Mouse (Mus musculus): ENCODE measurements at regions not wholly inside any gene's neighbourhood (a gene's known extent, or its start where the extent isn't known, plus 50 kb on each side); places are given as distances from the start of the nearest gene placed in this dataset.

DNA sequence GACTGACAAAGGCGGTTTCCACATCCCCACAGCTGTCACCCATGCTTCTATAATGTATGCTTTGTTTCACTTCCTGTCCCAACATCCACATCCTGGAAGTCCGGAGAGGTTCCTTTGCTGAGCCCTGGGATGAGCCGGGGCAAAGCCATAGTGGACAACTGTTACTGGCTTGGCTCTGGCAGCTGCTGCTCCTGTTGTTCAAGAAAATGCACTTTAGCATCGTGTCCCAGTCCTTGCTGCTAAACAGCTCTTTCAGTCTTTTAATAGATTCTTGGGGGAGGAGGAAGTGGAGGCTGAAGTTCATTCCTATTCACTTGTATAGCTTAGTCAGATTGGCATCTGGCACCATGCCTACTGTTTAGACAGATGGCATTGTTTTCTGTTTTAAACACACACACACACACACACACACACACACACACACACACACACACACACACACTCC is 135.9 kb upstream of the Rnd3 start:
- Histone ChIP-seq H3K27ac (no peak overlapping the region), H3K36me3 (ENCODE audit: insufficient read depth, low read length) (no peaks in the 10 kb centered on the region), H3K4me1 (ENCODE audit: insufficient read depth, low read length) (no peaks in the 10 kb centered on the region), H3K4me2 (ENCODE audit: low read depth, low read length) (no peak overlapping the region), H3K9ac (replicated peaks; ENCODE audit: low read length) (no peak overlapping the region), H3K4me3 (ENCODE audit: low read length) (no peak overlapping the region), H3K9me3 (ENCODE audit: low read length) (no peaks in the 10 kb centered on the region), H3K27me3 (ENCODE audit: insufficient read depth, low read length) (no peaks in the 10 kb centered on the region)
- DNase-seq (ENCODE audit: low spot score) (peak; percentile 45), ATAC-seq (peak; percentile 45; the same call in 1 of the 2 replicates)
- no peak for TF ChIP-seq CTCF (IDR thresholded peaks at IDR 0.05; ENCODE audit: low read depth)
- WGBS = 25% methylated on average over 4 of the region's 4 CpGs

DNA sequence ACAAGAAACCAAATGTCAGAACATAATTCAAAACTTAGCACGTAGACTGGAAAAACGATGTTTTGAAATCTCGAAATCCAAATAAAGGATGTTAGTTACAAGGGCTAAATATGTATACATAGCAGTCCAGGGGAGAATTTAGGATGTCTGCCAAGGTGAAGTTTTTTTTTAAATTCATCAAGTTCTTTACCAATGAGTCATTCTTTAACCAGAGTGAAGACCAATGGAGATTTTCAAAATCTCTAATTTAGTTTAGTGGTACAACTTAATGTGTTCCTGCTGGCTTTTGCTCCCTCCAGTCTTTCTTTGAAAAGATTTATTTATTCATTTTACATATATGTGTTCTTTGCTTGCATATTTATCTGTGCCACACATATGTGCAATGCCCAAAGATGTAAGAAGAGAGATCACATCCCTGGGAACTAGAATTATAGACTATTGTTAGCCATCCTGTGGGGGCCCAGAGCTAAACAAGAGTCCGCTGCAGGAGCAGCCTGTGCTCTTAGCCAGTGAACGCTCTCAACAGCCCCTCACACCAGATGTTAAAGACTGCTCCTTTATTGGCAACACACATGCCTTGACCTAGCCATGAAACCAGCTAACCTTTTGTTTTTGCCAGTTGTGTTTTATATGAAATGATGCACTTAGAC is 130.6 kb upstream of the Rnd3 start:
- WGBS = 75% methylated on average over 5 of the region's 5 CpGs
- ATAC-seq (no peak), DNase-seq (ENCODE audit: low spot score) (no peak)
- Histone ChIP-seq H3K36me3 (ENCODE audit: insufficient read depth, low read length) (no peaks in the 10 kb centered on the region), H3K4me2 (ENCODE audit: low read depth, low read length) (no peak overlapping the region), H3K4me3 (ENCODE audit: low read length) (no peak overlapping the region), H3K9ac (replicated peaks; ENCODE audit: low read length) (no peak overlapping the region), H3K9me3 (ENCODE audit: low read length) (no peaks in the 10 kb centered on the region), H3K27ac (no peak overlapping the region), H3K4me1 (ENCODE audit: insufficient read depth, low read length) (no peaks in the 10 kb centered on the region), H3K27me3 (ENCODE audit: insufficient read depth, low read length) (no peaks in the 10 kb centered on the region)
- no peak for TF ChIP-seq CTCF (IDR thresholded peaks at IDR 0.05; ENCODE audit: low read depth)

DNA sequence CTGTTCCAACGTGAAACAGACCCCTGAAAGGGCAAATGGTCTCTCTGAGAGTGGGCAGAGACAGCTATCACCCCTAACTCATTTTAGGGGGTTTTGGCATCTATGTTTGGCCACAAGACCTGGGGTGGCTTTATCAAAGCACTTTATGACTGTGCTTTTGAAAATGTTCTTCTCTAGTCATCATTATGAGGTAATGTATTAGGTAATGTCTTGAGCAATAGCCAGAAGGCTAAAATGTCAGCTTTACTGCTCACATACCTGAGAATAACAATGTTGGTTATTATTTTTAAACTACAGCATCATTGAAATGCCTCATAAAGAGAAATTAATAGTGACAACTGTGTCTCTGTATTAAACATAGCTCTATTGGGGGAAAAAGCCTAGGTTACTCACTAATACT is 129.9 kb upstream of the Rnd3 start:
- no peak for DNase-seq (ENCODE audit: low spot score)

DNA sequence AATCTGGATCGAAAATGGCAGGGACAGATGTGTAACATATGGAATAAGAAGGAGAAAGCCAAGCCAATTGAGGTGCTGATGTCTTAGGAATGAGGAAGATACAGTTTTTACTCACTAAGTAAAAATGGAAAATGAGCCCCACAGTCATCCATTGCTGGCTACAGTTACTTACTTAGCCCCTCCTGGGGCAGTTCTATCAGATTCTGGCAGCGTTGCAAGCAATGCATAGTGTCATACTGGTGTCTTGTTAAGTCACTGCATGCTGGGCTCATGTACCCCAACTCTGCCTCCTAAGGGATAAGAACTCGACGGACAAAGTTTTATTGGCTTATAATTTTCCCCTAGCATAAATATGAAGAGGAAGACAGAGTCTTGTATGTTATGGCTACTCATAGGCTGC is 129.4 kb upstream of the Rnd3 start:
- no peak for TF ChIP-seq CTCF (IDR thresholded peaks at IDR 0.05; ENCODE audit: low read depth)
- ATAC-seq = no peak
- Histone ChIP-seq H3K9me3 (ENCODE audit: low read length) (no peaks in the 10 kb centered on the region), H3K4me1 (ENCODE audit: insufficient read depth, low read length) (no peaks in the 10 kb centered on the region), H3K36me3 (ENCODE audit: insufficient read depth, low read length) (no peaks in the 10 kb centered on the region), H3K27me3 (ENCODE audit: insufficient read depth, low read length) (no peaks in the 10 kb centered on the region), H3K27ac (no peak overlapping the region), H3K9ac (replicated peaks; ENCODE audit: low read length) (no peak overlapping the region), H3K4me3 (ENCODE audit: low read length) (no peak overlapping the region), H3K4me2 (ENCODE audit: low read depth, low read length) (no peak overlapping the region)
- DNase-seq (ENCODE audit: low spot score) = no peak
- 85% methylated on average over 4 of the region's 4 CpGs for WGBS

More for the DNA sequence above, 129.9 kb upstream of the Rnd3 start:
- no peak overlapping the region for H3K9ac ChIP-seq (replicated peaks; ENCODE audit: low read length)
- 67% methylated on average over 1 of the region's 1 CpGs for WGBS
- no peaks in the 10 kb centered on the region for H3K4me1 ChIP-seq (ENCODE audit: insufficient read depth, low read length)
- H3K4me2 ChIP-seq (ENCODE audit: low read depth, low read length) = no peak overlapping the region
- H3K4me3 ChIP-seq (ENCODE audit: low read length) = no peak overlapping the region
- no peak for TF ChIP-seq CTCF (IDR thresholded peaks at IDR 0.05; ENCODE audit: low read depth)
- H3K9me3 ChIP-seq (ENCODE audit: low read length) = no peaks in the 10 kb centered on the region
- no peaks in the 10 kb centered on the region for H3K36me3 ChIP-seq (ENCODE audit: insufficient read depth, low read length)
- no peak overlapping the region for H3K27ac ChIP-seq
- no peak for ATAC-seq
- H3K27me3 ChIP-seq (ENCODE audit: insufficient read depth, low read length) = no peaks in the 10 kb centered on the region

DNA sequence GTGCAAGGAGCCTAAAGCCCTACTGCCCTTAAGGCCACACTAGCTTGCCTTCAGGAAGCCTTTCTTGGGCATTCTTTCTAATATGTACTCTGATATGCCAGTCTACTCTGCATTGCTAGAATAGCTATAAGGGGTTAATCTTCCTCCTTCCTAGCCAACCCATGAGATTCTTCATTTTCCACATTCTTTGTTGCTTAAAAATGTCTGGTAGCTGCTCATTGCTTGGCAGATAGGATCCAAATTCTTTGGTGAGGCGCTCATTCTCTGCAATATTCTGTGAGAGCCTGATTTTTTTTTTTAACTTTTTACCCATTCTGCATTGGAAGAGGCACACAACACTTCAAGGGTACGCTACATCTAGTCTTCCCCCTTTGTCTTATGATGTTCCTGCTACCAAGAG is 127.7 kb upstream of the Rnd3 start:
- H3K4me3 ChIP-seq (ENCODE audit: low read length) = no peak overlapping the region
- DNase-seq (ENCODE audit: low spot score) (no peak), ATAC-seq (no peak)
- H3K4me1 ChIP-seq (ENCODE audit: insufficient read depth, low read length) = no peaks in the 10 kb centered on the region
- H3K27ac ChIP-seq = no peak overlapping the region
- no peaks in the 10 kb centered on the region for H3K27me3 ChIP-seq (ENCODE audit: insufficient read depth, low read length)
- no peak overlapping the region for H3K9ac ChIP-seq (replicated peaks; ENCODE audit: low read length)
- H3K36me3 ChIP-seq (ENCODE audit: insufficient read depth, low read length) = no peaks in the 10 kb centered on the region
- no peak overlapping the region for H3K4me2 ChIP-seq (ENCODE audit: low read depth, low read length)
- no peaks in the 10 kb centered on the region for H3K9me3 ChIP-seq (ENCODE audit: low read length)
- WGBS = 83% methylated on average over 2 of the region's 2 CpGs
- TF ChIP-seq CTCF (IDR thresholded peaks at IDR 0.05; ENCODE audit: low read depth) = no peak

DNA sequence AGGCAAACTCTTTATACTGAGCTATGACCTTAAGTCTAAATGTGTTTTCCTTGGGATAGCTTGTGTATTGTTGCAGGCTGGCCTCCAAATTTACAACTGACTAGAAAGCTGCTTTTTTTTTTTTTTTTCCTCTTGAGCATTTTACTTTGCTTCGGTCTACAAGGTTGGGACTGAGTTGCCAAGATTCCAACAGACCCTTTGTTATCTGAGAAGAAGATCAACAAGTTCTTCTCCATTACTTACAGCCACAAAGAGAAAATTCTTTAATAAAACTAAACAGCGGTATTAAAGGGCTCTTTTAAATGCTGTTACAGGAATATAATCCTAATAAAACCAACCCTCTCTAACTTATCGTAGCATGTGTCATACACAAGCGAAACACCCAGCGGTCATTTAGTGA is 124.4 kb upstream of the Rnd3 start:
- H3K9ac ChIP-seq (replicated peaks; ENCODE audit: low read length) = no peak overlapping the region
- H3K9me3 ChIP-seq (ENCODE audit: low read length) = no peaks in the 10 kb centered on the region
- WGBS = 70% methylated on average over 5 of the region's 5 CpGs
- H3K27ac ChIP-seq = no peak overlapping the region
- H3K4me1 ChIP-seq (ENCODE audit: insufficient read depth, low read length) = no peaks in the 10 kb centered on the region
- H3K4me3 ChIP-seq (ENCODE audit: low read length) = no peak overlapping the region
- DNase-seq (ENCODE audit: low spot score) (no peak), ATAC-seq (no peak)
- H3K36me3 ChIP-seq (ENCODE audit: insufficient read depth, low read length) = no peaks in the 10 kb centered on the region
- no peaks in the 10 kb centered on the region for H3K27me3 ChIP-seq (ENCODE audit: insufficient read depth, low read length)
- no peak overlapping the region for H3K4me2 ChIP-seq (ENCODE audit: low read depth, low read length)
- no peak for TF ChIP-seq CTCF (IDR thresholded peaks at IDR 0.05; ENCODE audit: low read depth)

DNA sequence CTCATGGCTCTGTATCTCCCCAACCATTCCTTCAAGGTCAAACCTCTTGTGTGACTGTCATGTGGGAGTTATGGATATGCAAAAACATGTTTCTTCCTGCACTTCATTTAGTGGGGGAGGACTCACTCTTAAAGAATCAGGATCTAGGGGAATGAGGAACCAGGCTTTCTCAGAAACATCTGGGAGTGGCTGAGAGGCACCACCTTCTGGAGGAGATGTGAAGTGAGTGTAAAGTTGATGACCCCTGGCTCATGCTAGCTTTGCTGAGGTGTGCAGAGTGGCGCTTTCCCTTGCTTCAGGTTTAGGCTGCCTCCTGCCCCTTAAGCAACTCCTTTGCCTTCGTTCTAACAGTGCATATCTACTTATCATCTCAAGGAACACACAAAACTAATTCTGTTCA is 119.6 kb upstream of the Rnd3 start:
- Histone ChIP-seq H3K4me1 (ENCODE audit: insufficient read depth, low read length) (no peaks in the 10 kb centered on the region), H3K4me3 (ENCODE audit: low read length) (no peak overlapping the region), H3K9me3 (ENCODE audit: low read length) (no peaks in the 10 kb centered on the region), H3K27ac (no peak overlapping the region), H3K36me3 (ENCODE audit: insufficient read depth, low read length) (no peaks in the 10 kb centered on the region), H3K4me2 (ENCODE audit: low read depth, low read length) (no peak overlapping the region), H3K9ac (replicated peaks; ENCODE audit: low read length) (no peak overlapping the region), H3K27me3 (ENCODE audit: insufficient read depth, low read length) (no peaks in the 10 kb centered on the region)
- TF ChIP-seq CTCF (IDR thresholded peaks at IDR 0.05; ENCODE audit: low read depth) = peak; percentile 5; the same call in 1 of the 2 replicates
- ATAC-seq (no peak), DNase-seq (ENCODE audit: low spot score) (no peak)
- 85% methylated on average over 2 of the region's 2 CpGs for WGBS
